Mouse (Mus musculus) mesoderm, embryonic 11.5 days (tissue): Measurements from ENCODE around the gene Trim63.
"Not testable (repeated sequence)": the region's sequence is repeated elsewhere in the genome, so short reads cannot be mapped to it uniquely, and the experiment has no call there.

Experiments
- DNase-seq: peaks from one replicate; pipeline ENCODE4 v3.0.0-alpha.2; 2012; ENCODE audit warnings: low read depth, low spot score

The Trim63 gene

GRCm38 (mm10) chr4:134341231-134341630 is 26.3 kb downstream of the Trim63 start:
- not testable (repeated sequence) for DNase-seq

GRCm38 (mm10) chr4:134342213-134342779 is 27.4 kb downstream of the Trim63 start:
- DNase-seq = no peak

GRCm38 (mm10) chr4:134343071-134344031 is 28.4 kb downstream of the Trim63 start, which contains the start of gene Slc30a2:
TSS of gene Slc30a2 (plus strand) at chr4:134343181.
- DNase-seq = peak; percentile 26

- no peak for DNase-seq
These were observed 29.7 kb downstream of the Trim63 start for GRCm38 (mm10) chr4:134344620-134345019.

GRCm38 (mm10) chr4:134345802-134346201 is 30.9 kb downstream of the Trim63 start:
- no peak for DNase-seq

GRCm38 (mm10) chr4:134348078-134348477 is 33.2 kb downstream of the Trim63 start:
- DNase-seq = no peak

- DNase-seq = no peak
These were observed 33.6 kb downstream of the Trim63 start for GRCm38 (mm10) chr4:134348545-134348944.

GRCm38 (mm10) chr4:134349829-134350228 is 34.9 kb downstream of the Trim63 start:
- no peak for DNase-seq

GRCm38 (mm10) chr4:134350641-134351040 is 35.7 kb downstream of the Trim63 start:
- no peak for DNase-seq

- no peak for DNase-seq
These were observed 36.7 kb downstream of the Trim63 start for GRCm38 (mm10) chr4:134351329-134352260.

- no peak for DNase-seq
These were observed 37.4 kb downstream of the Trim63 start for GRCm38 (mm10) chr4:134352261-134352707.

- no peak for DNase-seq
These were observed 38.0 kb downstream of the Trim63 start for GRCm38 (mm10) chr4:134352929-134353328.

GRCm38 (mm10) chr4:134353527-134354409 is 38.8 kb downstream of the Trim63 start:
- no peak for DNase-seq

- no peak for DNase-seq
These were observed 41.0 kb downstream of the Trim63 start for GRCm38 (mm10) chr4:134355841-134356452.

- DNase-seq = peak; percentile 62
These were observed 41.9 kb downstream of the Trim63 start for GRCm38 (mm10) chr4:134356591-134357460.

GRCm38 (mm10) chr4:134357461-134357771 is 42.5 kb downstream of the Trim63 start:
- DNase-seq = no peak

GRCm38 (mm10) chr4:134359649-134360048 is 44.7 kb downstream of the Trim63 start:
- no peak for DNase-seq

GRCm38 (mm10) chr4:134361215-134361614 is 46.3 kb downstream of the Trim63 start:
- no peak for DNase-seq

- no peak for DNase-seq
These were observed 47.2 kb downstream of the Trim63 start for GRCm38 (mm10) chr4:134362124-134362523.
